28 mouse cellular contexts compared by ENCODE assay signal in genomic region chr6:112499456-112499855, GRCm38 (mm10). TPM values are rescaled to one million over a fixed set of nuclear protein-coding genes. Genes with fewer than 3 reads are reported as not detected.
DNase-seq lines count a peak whose midpoint lies in the region; ATAC-seq lines count a peak whose summit lies in the region.
"Had no signal": no experiment of that assay in that cellular context is flagged by ENCODE, and none has a peak within 500 bp of the region (broad histone marks: within the 10 kb centered on the region; RNA-seq: fewer than 3 reads in every experiment).

No protein-coding gene starts in this region.

- peak; percentile 82 for ATAC-seq in liver, embryonic 16.5 days (ENCODE audit: low read depth)
- ATAC-seq: activated CD4-positive, CD25-positive, alpha-beta regulatory T cell, adult 4 months; forebrain, embryonic 14.5 days; hindbrain, embryonic 16.5 days; midbrain, embryonic 15.5 days had no signal

- H3K4me3 ChIP-seq in liver, embryonic 16.5 days (ENCODE audit: low read depth, low read length): no peak overlapping the region
- H3K4me3 ChIP-seq: embryonic facial prominence, embryonic 15.5 days; gastrocnemius, adult 2 months; hindbrain, embryonic 10.5 days; lung, embryonic 15.5 days; midbrain, embryonic 15.5 days; neural tube, embryonic 12.5 days had no signal

- intact Hi-C loops in heart, postnatal 36 days (cut with DNase I): loop anchor here (10.0 kb wide), 1 partner anchor 285 kb away; no protein-coding TSS in a partner anchor

- no peak overlapping the region for H3K9ac ChIP-seq in liver, embryonic 16.5 days (ENCODE audit: low read depth, low read length)
- H3K9ac ChIP-seq: embryonic facial prominence, embryonic 15.5 days; lung, embryonic 15.5 days; midbrain, embryonic 15.5 days; neural tube, embryonic 12.5 days had no signal

- peak; percentile 61 for DNase-seq in heart, adult 11 months
- no peak for DNase-seq in heart, postnatal 36 days
- peak; percentile 63 for DNase-seq in adipocyte (ENCODE audit: low spot score)
- peak; percentile 32 for DNase-seq in kidney, postnatal 10 days
- no peak for DNase-seq in right cerebral cortex, postnatal 10 days (ENCODE audit: low spot score in 2 of 2)
- no peak for DNase-seq in ovary, postnatal 14 days (ENCODE audit: low spot score)
- DNase-seq: adrenal gland, postnatal 25 days; cerebellum, adult 8-10 months; gastrocnemius, adult 2 months; layer of hippocampus, adult 9-11 months; right cerebral cortex, postnatal 4 days; thymus, adult 18-20 months; thymus, postnatal 36 days had no signal

- no peaks in the 10 kb centered on the region; the same call in 1 of the 2 replicates for H3K4me1 ChIP-seq in liver, embryonic 16.5 days (ENCODE audit: control insufficient read depth, low read depth, low read length)
- H3K4me1 ChIP-seq: embryonic facial prominence, embryonic 15.5 days; midbrain, embryonic 15.5 days; neural tube, embryonic 12.5 days had no signal

- H3K27ac ChIP-seq in liver, embryonic 16.5 days (ENCODE audit: low read length): no peak overlapping the region
- H3K27ac ChIP-seq: embryonic facial prominence, embryonic 15.5 days; gastrocnemius, adult 2 months; hindbrain, embryonic 10.5 days; lung, embryonic 15.5 days; macrophage; midbrain, embryonic 15.5 days; neural tube, embryonic 12.5 days had no signal

- H3K27me3 ChIP-seq in liver, embryonic 16.5 days (ENCODE audit: control insufficient read depth, insufficient read depth, low read depth, low read length): no peaks in the 10 kb centered on the region
- H3K27me3 ChIP-seq: embryonic facial prominence, embryonic 15.5 days; lung, embryonic 15.5 days; midbrain, embryonic 15.5 days; neural tube, embryonic 12.5 days had no signal

- no peaks in the 10 kb centered on the region for H3K36me3 ChIP-seq in liver, embryonic 16.5 days (ENCODE audit: control insufficient read depth, insufficient read depth)
- H3K36me3 ChIP-seq: embryonic facial prominence, embryonic 15.5 days; hindbrain, embryonic 10.5 days; lung, embryonic 15.5 days; midbrain, embryonic 15.5 days; neural tube, embryonic 12.5 days had no signal

- WGBS in liver, embryonic 16.5 days (ENCODE audit: insufficient replicate concordance): 61% methylated on average over 2 of the region's 2 CpGs

- no peak overlapping the region for H3K4me2 ChIP-seq in liver, embryonic 16.5 days (ENCODE audit: low read depth, low read length)
- H3K4me2 ChIP-seq: embryonic facial prominence, embryonic 15.5 days; heart, embryonic 11.5 days; lung, embryonic 15.5 days; midbrain, embryonic 15.5 days; neural tube, embryonic 12.5 days had no signal

- no peaks in the 10 kb centered on the region for H3K9me3 ChIP-seq in liver, embryonic 16.5 days (replicated peaks; ENCODE audit: control insufficient read depth, low read length)
- H3K9me3 ChIP-seq: embryonic facial prominence, embryonic 15.5 days; hindbrain, embryonic 10.5 days; lung, embryonic 15.5 days; midbrain, embryonic 15.5 days; neural tube, embryonic 12.5 days had no signal

RNA-seq across cellular contexts. Expression of gene Oxtr, which starts 9.7 kb away (rescaled TPM):
- total RNA-seq in heart, postnatal 36 days (2021): under 1 TPM; 0.22 to 0.30 TPM
- 0.08 TPM in 1 of 2 replicates, not detected in the other for polyA plus RNA-seq in liver, embryonic 16.5 days (2015; fragmentation: Nextera tagmentation; extraction: Ambion mirVana)
- total RNA-seq: granulocyte monocyte progenitor cell, adult 5-6 weeks had no signal
- polyA plus RNA-seq: activated CD4-positive, CD25-positive, alpha-beta regulatory T cell, adult 4 months; macrophage had no signal

RNA-seq across cellular contexts. Expression of gene Cav3, which starts 40.2 kb away (rescaled TPM):
- 100 to 1,000 TPM in 1 of 2 experiments, 10 to 100 TPM in 1; 92.9 to 101 TPM for total RNA-seq in heart, postnatal 36 days (2021)
- polyA plus RNA-seq in liver, embryonic 16.5 days (2015; fragmentation: Nextera tagmentation; extraction: Ambion mirVana): 1.3 and 2.5 TPM in 2 replicates
- total RNA-seq: adrenal gland, postnatal 25 days; common myeloid progenitor, adult 5-6 weeks; granulocyte monocyte progenitor cell, adult 5-6 weeks; left cerebral cortex, adult 18-20 months had no signal
- polyA plus RNA-seq: activated CD4-positive, CD25-positive, alpha-beta regulatory T cell, adult 4 months; forebrain, embryonic 14.5 days; hindbrain, embryonic 10.5 days; hindbrain, embryonic 16.5 days; macrophage; midbrain, embryonic 15.5 days; stomach, embryonic 14.5 days had no signal

Comparison
In these comparisons a context has a peak if more than half of its experiments do, and no peak if none do; other contexts are left out.
1. DNase-seq: peak in heart, adult 11 months (single experiment), adipocyte (single experiment) and kidney, postnatal 10 days (single experiment); none in heart, postnatal 36 days (0 of 2), right cerebral cortex, postnatal 10 days (0 of 2) and ovary, postnatal 14 days (single experiment).